Mouse (Mus musculus) thymus, adult 2 months (tissue): ENCODE data around the gene Cldn7.

Experiments
- CTCF ChIP-seq: fragments of 200-500 bp; IDR thresholded peaks from 2 replicates; pipeline ENCODE4 v1.5.1; 2012; ENCODE audit warnings: mild to moderate bottlenecking, control low read depth, low read length, moderate library complexity, borderline replicate concordance; ENCODE audit not compliant: control insufficient read depth, poor library complexity, insufficient read depth; ENCODE audit errors: extremely low read depth
- POLR2A ChIP-seq: fragments of 200-500 bp; IDR thresholded peaks from 2 replicates; pipeline ENCODE4 v1.6.1; 2012; ENCODE audit warnings: mild to moderate bottlenecking, low read length, control low read depth, moderate library complexity; ENCODE audit not compliant: control insufficient read depth, poor library complexity, insufficient read depth; ENCODE audit errors: extremely low read depth

DNA sequence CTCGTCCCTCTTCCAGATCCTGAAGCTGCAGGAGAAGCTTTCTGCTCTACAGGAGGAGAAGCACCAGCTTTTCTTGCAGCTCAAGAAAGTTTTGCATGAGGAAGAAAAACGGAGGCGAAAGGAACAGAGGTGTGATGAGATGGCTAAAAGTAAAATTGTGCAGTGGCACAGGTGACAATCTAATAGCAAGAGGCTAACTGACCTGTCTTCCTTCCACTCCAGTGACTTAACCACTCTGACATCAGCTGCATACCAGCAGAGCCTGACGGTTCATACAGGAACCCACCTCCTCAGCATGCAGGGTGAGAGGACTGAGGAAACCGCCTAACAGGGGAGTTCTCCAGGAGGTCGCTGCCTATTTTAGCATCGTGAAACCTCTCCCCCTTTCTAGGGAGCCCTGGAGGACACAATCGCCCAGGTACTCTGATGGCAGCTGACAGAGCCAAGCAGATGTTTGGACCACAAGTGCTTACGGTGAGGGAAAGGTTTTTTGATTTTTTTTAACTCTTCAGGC, 49.6 kb upstream of the Cldn7 start:
- TF ChIP-seq CTCF = no peak
- no peak for TF ChIP-seq POLR2A
